Mouse (Mus musculus): ENCODE results near the gene Thbs1. TPM values are rescaled to one million over a fixed set of nuclear protein-coding genes. Genes with fewer than 3 reads are reported as not detected.

Gene Thbs1
- polyA plus RNA-seq, 1 experiment from 2014 or later, result 5.9 TPM

GRCm38 (mm10) chr2:118160991-118161390, 49.3 kb downstream of the Thbs1 start:
- ATAC-seq, result no peak
- Histone ChIP-seq H3K27me3 (no peaks in the 10 kb centered on the region), H3K4me1 (peaks cover 30% of the 10 kb centered on the region), H3K9me3 (replicated peaks) (no peaks in the 10 kb centered on the region), H3K36me3 (ENCODE audit: poor library complexity, severe bottlenecking) (no peaks in the 10 kb centered on the region), H3K27ac (peak overlapping the region; percentile 44), H3K4me2 (no peak overlapping the region), H3K4me3 (no peak overlapping the region), H3K9ac (no peak overlapping the region)
- WGBS, result 34% methylated on average over 2 of the region's 2 CpGs

- ATAC-seq, result no peak
- Histone ChIP-seq H3K27ac (no peak overlapping the region), H3K27me3 (no peaks in the 10 kb centered on the region), H3K4me2 (no peak overlapping the region), H3K4me1 (peaks cover 28% of the 10 kb centered on the region), H3K4me3 (no peak overlapping the region), H3K9me3 (replicated peaks) (no peaks in the 10 kb centered on the region), H3K9ac (no peak overlapping the region), H3K36me3 (ENCODE audit: poor library complexity, severe bottlenecking) (no peaks in the 10 kb centered on the region)
- WGBS, result 84% methylated on average over 5 of the region's 5 CpGs
Observed at GRCm38 (mm10) chr2:118162486-118162885, 50.8 kb downstream of the Thbs1 start.

- Histone ChIP-seq H3K4me1 (peaks cover 26% of the 10 kb centered on the region), H3K9ac (no peak overlapping the region), H3K4me2 (no peak overlapping the region), H3K27me3 (no peaks in the 10 kb centered on the region), H3K36me3 (ENCODE audit: poor library complexity, severe bottlenecking) (no peaks in the 10 kb centered on the region), H3K9me3 (replicated peaks) (no peaks in the 10 kb centered on the region), H3K27ac (no peak overlapping the region), H3K4me3 (no peak overlapping the region)
- 81% methylated on average over 6 of the region's 6 CpGs for WGBS
- no peak for ATAC-seq
Observed at GRCm38 (mm10) chr2:118164137-118164536, 52.5 kb downstream of the Thbs1 start.

- no peak overlapping the region for H3K9ac ChIP-seq
- no peak overlapping the region for H3K27ac ChIP-seq
- no peak overlapping the region for H3K4me3 ChIP-seq
- 88% methylated on average over 2 of the region's 2 CpGs for WGBS
- no peak overlapping the region for H3K4me2 ChIP-seq
- H3K27me3 ChIP-seq, result no peaks in the 10 kb centered on the region
- no peaks in the 10 kb centered on the region for H3K9me3 ChIP-seq (replicated peaks)
- H3K4me1 ChIP-seq, result peaks cover 13% of the 10 kb centered on the region
- no peaks in the 10 kb centered on the region for H3K36me3 ChIP-seq (ENCODE audit: poor library complexity, severe bottlenecking)
- ATAC-seq, result no peak
Observed at GRCm38 (mm10) chr2:118165691-118166090, 54.0 kb downstream of the Thbs1 start.

GRCm38 (mm10) chr2:118167731-118168130, 56.1 kb downstream of the Thbs1 start:
- Histone ChIP-seq H3K36me3 (ENCODE audit: poor library complexity, severe bottlenecking) (no peaks in the 10 kb centered on the region), H3K4me2 (no peak overlapping the region), H3K4me3 (no peak overlapping the region), H3K9ac (no peak overlapping the region), H3K27me3 (no peaks in the 10 kb centered on the region), H3K4me1 (0 out of 2 replicates have a peak, but pooled peaks cover 5% of the 10 kb centered on the region), H3K27ac (no peak overlapping the region), H3K9me3 (replicated peaks) (no peaks in the 10 kb centered on the region; the same call in 1 of the 2 replicates)
- 55% methylated on average over 4 of the region's 4 CpGs for WGBS
- peak; percentile 51; the same call in 1 of the 2 replicates for ATAC-seq

GRCm38 (mm10) chr2:118168225-118168624, 56.5 kb downstream of the Thbs1 start:
- WGBS, result 55% methylated on average over 1 of the region's 1 CpGs
- no peak for ATAC-seq

GRCm38 (mm10) chr2:118174558-118175383, 63.1 kb downstream of the Thbs1 start:
- 0 out of 2 replicates have a peak, but pooled peaks cover 2% of the 10 kb centered on the region for H3K4me1 ChIP-seq
- no peaks in the 10 kb centered on the region for H3K36me3 ChIP-seq (ENCODE audit: poor library complexity, severe bottlenecking)
- H3K27me3 ChIP-seq, result no peaks in the 10 kb centered on the region
- H3K27ac ChIP-seq, result no peak overlapping the region
- H3K9me3 ChIP-seq (replicated peaks), result no peaks in the 10 kb centered on the region; the same call in 1 of the 2 replicates
- H3K4me3 ChIP-seq, result no peak overlapping the region
- no peak for ATAC-seq
- no peak overlapping the region for H3K9ac ChIP-seq
- 89% methylated on average over 10 of the region's 10 CpGs for WGBS
- H3K4me2 ChIP-seq, result no peak overlapping the region

More at GRCm38 (mm10) chr2:118168225-118168624, 56.5 kb downstream of the Thbs1 start:
- Histone ChIP-seq H3K9ac (no peak overlapping the region), H3K27ac (no peak overlapping the region), H3K4me1 (0 out of 2 replicates have a peak, but pooled peaks cover 5% of the 10 kb centered on the region), H3K27me3 (no peaks in the 10 kb centered on the region), H3K9me3 (replicated peaks) (no peaks in the 10 kb centered on the region; the same call in 1 of the 2 replicates), H3K4me2 (no peak overlapping the region), H3K36me3 (ENCODE audit: poor library complexity, severe bottlenecking) (no peaks in the 10 kb centered on the region), H3K4me3 (no peak overlapping the region)

Other genes with a start within 250 kb of the Thbs1 start
- gene Fsip1, start 145.1 kb downstream of the Thbs1 start, polyA plus RNA-seq (2015; fragmentation: Nextera tagmentation; extraction: Ambion mirVana), result 3.6 and 3.7 TPM in 2 replicates